Mouse (Mus musculus): ENCODE data around the gene Fmo2. TPM values are rescaled to one million over a fixed set of nuclear protein-coding genes. Genes with fewer than 3 reads are reported as not detected.
A peak's percentile ranks its signal among the peaks of the same experiment; 100 is the strongest.

The Fmo2 gene
- polyA plus RNA-seq, 1 experiment from 2014 or later: 24.7 TPM

GRCm38 (mm10) chr1:162931310-162931875 is 32.9 kb upstream of the Fmo2 start:
- H3K27ac ChIP-seq: peak overlapping the region; percentile 43
- 41% methylated on average over 4 of the region's 4 CpGs for WGBS

GRCm38 (mm10) chr1:162930631-162931030 is 32.1 kb upstream of the Fmo2 start:
- no peaks in the 10 kb centered on the region for H3K36me3 ChIP-seq
- no peak for ATAC-seq (ENCODE audit: borderline replicate concordance, extremely low read depth, low FRiP score, low TSS enrichment)
- no peaks in the 10 kb centered on the region; the same call in 1 of the 2 replicates for H3K4me1 ChIP-seq
- no peak overlapping the region for H3K9ac ChIP-seq
- no peak overlapping the region for H3K4me3 ChIP-seq
- no peak overlapping the region for H3K27ac ChIP-seq
- H3K27me3 ChIP-seq: no peaks in the 10 kb centered on the region
- H3K9me3 ChIP-seq: no peaks in the 10 kb centered on the region
- WGBS: 57% methylated on average over 2 of the region's 2 CpGs
- H3K4me2 ChIP-seq: no peak overlapping the region

More at GRCm38 (mm10) chr1:162931310-162931875, 32.9 kb upstream of the Fmo2 start:
- H3K9ac ChIP-seq: no peak overlapping the region
- no peaks in the 10 kb centered on the region for H3K36me3 ChIP-seq
- H3K27me3 ChIP-seq: no peaks in the 10 kb centered on the region
- H3K9me3 ChIP-seq: no peaks in the 10 kb centered on the region
- no peaks in the 10 kb centered on the region; the same call in 1 of the 2 replicates for H3K4me1 ChIP-seq
- no peak overlapping the region for H3K4me3 ChIP-seq
- H3K4me2 ChIP-seq: no peak overlapping the region
- peak; percentile 80; the same call in 1 of the 2 replicates for ATAC-seq (ENCODE audit: borderline replicate concordance, extremely low read depth, low FRiP score, low TSS enrichment)

- Histone ChIP-seq H3K4me2 (no peak overlapping the region), H3K4me1 (no peaks in the 10 kb centered on the region; the same call in 1 of the 2 replicates), H3K27ac (no peak overlapping the region), H3K4me3 (no peak overlapping the region), H3K27me3 (no peaks in the 10 kb centered on the region), H3K9ac (no peak overlapping the region), H3K36me3 (no peaks in the 10 kb centered on the region), H3K9me3 (no peaks in the 10 kb centered on the region)
- 91% methylated on average over 3 of the region's 3 CpGs for WGBS
- no peak for ATAC-seq (ENCODE audit: borderline replicate concordance, extremely low read depth, low FRiP score, low TSS enrichment)
Measured at GRCm38 (mm10) chr1:162929146-162929545, 30.6 kb upstream of the Fmo2 start.

- Histone ChIP-seq H3K36me3 (no peaks in the 10 kb centered on the region), H3K4me1 (no peaks in the 10 kb centered on the region), H3K9me3 (no peaks in the 10 kb centered on the region), H3K4me3 (no peak overlapping the region), H3K27ac (no peak overlapping the region), H3K4me2 (no peak overlapping the region), H3K27me3 (no peaks in the 10 kb centered on the region), H3K9ac (no peak overlapping the region)
- 56% methylated on average over 1 of the region's 1 CpGs for WGBS
- no peak for ATAC-seq (ENCODE audit: borderline replicate concordance, extremely low read depth, low FRiP score, low TSS enrichment)
Measured at GRCm38 (mm10) chr1:162925121-162925520, 26.6 kb upstream of the Fmo2 start.

- H3K27ac ChIP-seq: no peak overlapping the region
- H3K27me3 ChIP-seq: no peaks in the 10 kb centered on the region
- no peak overlapping the region for H3K9ac ChIP-seq
- H3K36me3 ChIP-seq: no peaks in the 10 kb centered on the region
- WGBS: 59% methylated on average over 8 of the region's 8 CpGs
- no peaks in the 10 kb centered on the region for H3K9me3 ChIP-seq
- H3K4me3 ChIP-seq: no peak overlapping the region
- H3K4me1 ChIP-seq: no peaks in the 10 kb centered on the region
- H3K4me2 ChIP-seq: no peak overlapping the region
- no peak for ATAC-seq (ENCODE audit: borderline replicate concordance, extremely low read depth, low FRiP score, low TSS enrichment)
Measured at GRCm38 (mm10) chr1:162916661-162917060, 18.1 kb upstream of the Fmo2 start.

- no peak overlapping the region for H3K27ac ChIP-seq
- H3K9me3 ChIP-seq: no peaks in the 10 kb centered on the region
- no peak for ATAC-seq (ENCODE audit: borderline replicate concordance, extremely low read depth, low FRiP score, low TSS enrichment)
- no peaks in the 10 kb centered on the region for H3K36me3 ChIP-seq
- H3K4me1 ChIP-seq: no peaks in the 10 kb centered on the region
- H3K9ac ChIP-seq: no peak overlapping the region
- 64% methylated on average over 4 of the region's 4 CpGs for WGBS
- H3K27me3 ChIP-seq: no peaks in the 10 kb centered on the region
- no peak overlapping the region for H3K4me2 ChIP-seq
- no peak overlapping the region for H3K4me3 ChIP-seq
Measured at GRCm38 (mm10) chr1:162914932-162915556, 16.5 kb upstream of the Fmo2 start.

- Histone ChIP-seq H3K36me3 (no peaks in the 10 kb centered on the region), H3K4me1 (no peaks in the 10 kb centered on the region), H3K27ac (no peak overlapping the region), H3K4me2 (no peak overlapping the region), H3K9me3 (no peaks in the 10 kb centered on the region), H3K9ac (no peak overlapping the region), H3K27me3 (no peaks in the 10 kb centered on the region), H3K4me3 (no peak overlapping the region)
- peak; percentile 52; the same call in 1 of the 2 replicates for ATAC-seq (ENCODE audit: borderline replicate concordance, extremely low read depth, low FRiP score, low TSS enrichment)
Measured at GRCm38 (mm10) chr1:162912085-162912484, 13.6 kb upstream of the Fmo2 start.

- ATAC-seq (ENCODE audit: borderline replicate concordance, extremely low read depth, low FRiP score, low TSS enrichment): no peak
- 71% methylated on average over 4 of the region's 4 CpGs for WGBS
- H3K9me3 ChIP-seq: no peaks in the 10 kb centered on the region
- H3K4me1 ChIP-seq: peaks cover 9% of the 10 kb centered on the region; the same call in 1 of the 2 replicates
- H3K4me2 ChIP-seq: no peak overlapping the region
- H3K9ac ChIP-seq: no peak overlapping the region
- no peaks in the 10 kb centered on the region for H3K36me3 ChIP-seq
- H3K27me3 ChIP-seq: no peaks in the 10 kb centered on the region
- H3K4me3 ChIP-seq: no peak overlapping the region
- H3K27ac ChIP-seq: no peak overlapping the region
Measured at GRCm38 (mm10) chr1:162901879-162902278, 3.4 kb upstream of the Fmo2 start.

- Histone ChIP-seq H3K9ac (no peak overlapping the region), H3K4me3 (no peak overlapping the region), H3K36me3 (no peaks in the 10 kb centered on the region), H3K4me2 (no peak overlapping the region), H3K4me1 (peaks cover 21% of the 10 kb centered on the region), H3K27me3 (no peaks in the 10 kb centered on the region), H3K27ac (no peak overlapping the region), H3K9me3 (no peaks in the 10 kb centered on the region)
- no peak for ATAC-seq (ENCODE audit: borderline replicate concordance, extremely low read depth, low FRiP score, low TSS enrichment)
- WGBS: 34% methylated on average over 6 of the region's 6 CpGs
Measured at GRCm38 (mm10) chr1:162895900-162896299, 2.6 kb downstream of the Fmo2 start.

GRCm38 (mm10) chr1:162893014-162893413 is 5.5 kb downstream of the Fmo2 start:
- peak overlapping the region; percentile 78 for H3K27ac ChIP-seq

GRCm38 (mm10) chr1:162891980-162892451 is 6.5 kb downstream of the Fmo2 start:
- peak; percentile 89 for ATAC-seq (ENCODE audit: borderline replicate concordance, extremely low read depth, low FRiP score, low TSS enrichment)
- peak overlapping the region; percentile 78 for H3K27ac ChIP-seq
- H3K4me2 ChIP-seq: no peak overlapping the region
- H3K9ac ChIP-seq: no peak overlapping the region
- H3K27me3 ChIP-seq: no peaks in the 10 kb centered on the region
- no peaks in the 10 kb centered on the region for H3K9me3 ChIP-seq
- no peaks in the 10 kb centered on the region for H3K36me3 ChIP-seq
- H3K4me1 ChIP-seq: peaks cover 12% of the 10 kb centered on the region
- 17% methylated on average over 6 of the region's 6 CpGs for WGBS
- H3K4me3 ChIP-seq: no peak overlapping the region

More at GRCm38 (mm10) chr1:162893014-162893413, 5.5 kb downstream of the Fmo2 start:
- 85% methylated on average over 6 of the region's 6 CpGs for WGBS
- no peak overlapping the region for H3K4me2 ChIP-seq
- no peak for ATAC-seq (ENCODE audit: borderline replicate concordance, extremely low read depth, low FRiP score, low TSS enrichment)
- H3K9me3 ChIP-seq: no peaks in the 10 kb centered on the region
- no peak overlapping the region for H3K9ac ChIP-seq
- no peaks in the 10 kb centered on the region for H3K27me3 ChIP-seq
- no peaks in the 10 kb centered on the region for H3K36me3 ChIP-seq
- H3K4me3 ChIP-seq: no peak overlapping the region
- H3K4me1 ChIP-seq: peaks cover 15% of the 10 kb centered on the region

- H3K4me2 ChIP-seq: no peak overlapping the region
- H3K4me3 ChIP-seq: no peak overlapping the region
- no peak overlapping the region for H3K9ac ChIP-seq
- no peaks in the 10 kb centered on the region for H3K36me3 ChIP-seq
- peaks cover 12% of the 10 kb centered on the region for H3K4me1 ChIP-seq
- WGBS: 66% methylated on average over 12 of the region's 12 CpGs
- H3K27me3 ChIP-seq: no peaks in the 10 kb centered on the region
- H3K9me3 ChIP-seq: no peaks in the 10 kb centered on the region
- no peak for ATAC-seq (ENCODE audit: borderline replicate concordance, extremely low read depth, low FRiP score, low TSS enrichment)
- H3K27ac ChIP-seq: no peak overlapping the region
Measured at GRCm38 (mm10) chr1:162888646-162889045, 9.9 kb downstream of the Fmo2 start.
